Mouse (Mus musculus) lung, postnatal 0 days (tissue): ENCODE measurements around the gene Cers4.

Source experiments
- CTCF ChIP-seq: IDR thresholded peaks from 2 replicates; pipeline ENCODE4 v1.5.1; 2016; ENCODE audit warnings: antibody characterized with exemption, mild to moderate bottlenecking
- EP300 ChIP-seq: IDR thresholded peaks from 2 replicates; pipeline ENCODE4 v1.6.1; 2016; ENCODE audit warnings: antibody characterized with exemption, mild to moderate bottlenecking, control low read depth

- no peak for TF ChIP-seq CTCF
- no peak for TF ChIP-seq EP300
These were observed 18.7 kb downstream of the Cers4 start for GRCm38 (mm10) chr8:4511429-4512115.
